Mouse (Mus musculus) C2C12 (cell line): ENCODE data around the gene Pnmal2.

ENCODE experiments used
- CEBPB ChIP-seq: IDR thresholded peaks from one replicate; pipeline ENCODE4 v1.6.1; 2011; ENCODE audit warnings: low read depth, mild to moderate bottlenecking, control low read depth, moderate library complexity
- CTCF ChIP-seq: IDR thresholded peaks from one replicate; pipeline ENCODE4 v1.5.1; 2011; ENCODE audit not compliant: control insufficient read depth, insufficient read depth, insufficient read length
- MAX ChIP-seq: IDR thresholded peaks from one replicate; pipeline ENCODE4 v1.6.1; 2011; ENCODE audit warnings: mild to moderate bottlenecking, control low read depth
- MYOD1 ChIP-seq: IDR thresholded peaks from one replicate; pipeline ENCODE4 v1.6.1; 2011; ENCODE audit warnings: low read depth; ENCODE audit not compliant: control insufficient read depth, insufficient read length
- MYOG ChIP-seq: IDR thresholded peaks from one replicate; pipeline ENCODE4 v1.6.1; 2011; ENCODE audit not compliant: control insufficient read depth, insufficient read length; ENCODE audit errors: extremely low read depth

- TF ChIP-seq MAX (no peak), CTCF (no peak), MYOD1 (no peak), CEBPB (no peak), MYOG (no peak)
Measured at GRCm38 (mm10) chr7:16978593-16978992, 34.1 kb downstream of the Pnmal2 start.
